Mouse (Mus musculus) cerebellum, postnatal 4 days (tissue): ENCODE results near the gene Olfr215.
"Not testable (repeated sequence)": the region's sequence is repeated elsewhere in the genome, so short reads cannot be mapped to it uniquely, and the experiment has no call there.

Source experiments
- DNase-seq, 2 experiments: peaks; one replicate each; pipeline ENCODE4 v3.0.0; 2022; ENCODE audit warnings: low spot score in 2 of 2, mixed read lengths in 1 of 2

Olfr215 gene

DNA sequence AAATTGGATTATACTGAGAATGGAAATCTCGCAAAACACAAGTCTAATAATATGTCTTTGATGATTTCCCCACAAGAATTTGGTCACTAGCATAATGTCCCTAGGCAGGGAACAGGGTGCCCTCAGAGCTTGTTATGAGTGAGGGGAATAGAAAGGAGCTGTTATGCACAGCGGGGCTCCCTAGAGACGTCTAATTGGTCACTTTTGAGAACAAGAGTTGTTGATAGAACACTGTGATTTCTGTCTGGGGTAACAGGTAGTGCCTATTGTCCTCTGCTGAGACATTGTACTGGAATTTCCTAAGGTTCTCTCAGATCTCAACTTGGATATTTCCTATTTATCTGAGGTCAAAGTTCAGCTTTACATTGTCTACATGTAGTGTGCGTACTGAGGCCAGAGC is at the start of gene Olfr215:
Gene Olfr215 (minus strand): TSS at position 101 of the 400 bp plus-strand sequence.
- DNase-seq: no peak

DNA sequence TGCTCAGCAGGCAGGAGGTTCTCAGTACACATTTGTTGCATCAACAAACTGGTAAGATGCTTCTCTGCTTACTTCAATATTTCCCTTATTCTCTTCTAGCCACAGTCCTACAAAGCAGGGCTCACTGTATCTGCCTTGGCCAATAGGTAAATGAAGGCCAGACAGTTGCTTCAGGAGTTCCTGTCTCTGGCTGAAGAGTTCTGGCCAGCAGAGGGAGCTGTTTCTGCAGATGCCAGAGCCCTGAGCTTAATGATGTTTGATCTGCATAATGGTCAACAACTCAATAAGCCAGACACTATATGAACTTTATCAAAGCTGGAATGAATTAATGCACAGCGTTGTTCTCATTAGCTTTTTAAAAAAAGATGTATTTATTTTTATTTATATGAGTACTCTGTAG is 48.1 kb upstream of the Olfr215 start:
- DNase-seq: peak in 1 of 2 experiments; percentile 75

DNA sequence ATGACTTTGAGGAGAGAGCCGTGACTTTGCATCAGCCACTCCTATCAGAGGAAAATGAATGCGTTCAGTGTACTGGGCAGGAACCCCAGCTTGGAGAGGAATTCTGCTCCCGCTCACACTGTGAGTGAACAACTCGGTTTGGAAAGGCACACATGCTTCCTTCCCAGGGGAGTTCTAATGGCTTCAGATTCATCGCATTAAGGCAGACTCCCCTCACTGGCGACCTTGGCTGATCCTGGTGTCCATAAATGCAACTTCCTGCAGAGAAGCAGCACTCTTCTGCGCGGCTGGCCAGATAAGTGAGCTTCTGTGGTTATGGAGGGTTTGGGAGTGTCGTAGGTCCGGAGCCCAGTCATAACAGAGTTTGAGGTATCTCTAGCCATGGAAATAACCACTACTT is 45.8 kb upstream of the Olfr215 start:
- DNase-seq: no peak

DNA sequence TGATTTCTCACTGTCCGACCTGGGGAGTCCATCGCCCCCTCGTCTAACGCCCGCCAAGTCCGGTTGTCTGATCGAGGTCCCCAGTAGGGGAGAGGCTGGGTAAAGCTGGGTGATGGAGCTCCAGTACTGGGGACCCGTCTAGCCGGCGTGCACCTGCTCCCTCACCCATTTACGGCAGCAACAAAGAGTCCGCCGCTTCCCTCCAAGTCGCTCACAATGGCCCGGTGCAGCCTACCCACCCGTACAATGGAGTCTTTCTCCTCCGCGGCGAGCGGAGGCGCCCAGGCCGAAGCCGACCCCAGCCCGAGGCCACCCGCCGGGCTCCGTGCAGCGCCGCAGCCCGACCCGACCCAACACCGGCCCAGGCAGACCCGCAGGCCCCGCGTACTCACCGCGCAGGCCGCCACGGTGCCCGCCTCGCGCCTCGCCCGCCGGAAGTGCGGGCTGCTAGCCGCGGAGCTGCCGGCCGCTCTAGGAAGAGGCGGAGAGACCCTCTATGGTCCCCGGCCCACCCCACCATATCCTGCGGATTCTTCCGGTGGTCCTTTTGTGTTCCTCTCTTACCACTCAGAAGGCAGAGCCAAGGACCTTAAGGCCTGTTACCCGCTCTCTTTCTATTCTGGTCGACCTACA is 44.7 kb upstream of the Olfr215 start, which contains the start of gene Zfp422:
Gene Zfp422 (minus strand): TSS at position 461 of the 633 bp plus-strand sequence.
- peak; percentile 58 to 80 for DNase-seq

DNA sequence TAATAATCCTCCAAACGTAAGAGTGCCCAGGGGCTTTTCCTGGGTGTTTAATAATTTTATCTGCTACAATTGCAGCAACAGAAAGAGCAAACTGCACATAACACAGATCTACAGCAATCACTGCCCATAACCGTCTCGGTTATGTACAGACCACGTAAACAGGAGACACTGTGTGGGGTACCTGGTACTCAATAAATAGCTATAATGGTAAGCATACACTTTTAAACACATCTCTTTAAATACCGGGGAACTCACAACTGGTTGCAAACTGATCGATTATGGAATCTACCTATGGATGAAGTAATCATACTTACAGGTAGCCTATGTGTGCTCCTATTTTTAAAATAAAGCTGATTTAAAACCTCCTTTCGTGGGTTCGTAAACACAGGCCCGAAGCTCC is 44.1 kb upstream of the Olfr215 start:
- no peak for DNase-seq

DNA sequence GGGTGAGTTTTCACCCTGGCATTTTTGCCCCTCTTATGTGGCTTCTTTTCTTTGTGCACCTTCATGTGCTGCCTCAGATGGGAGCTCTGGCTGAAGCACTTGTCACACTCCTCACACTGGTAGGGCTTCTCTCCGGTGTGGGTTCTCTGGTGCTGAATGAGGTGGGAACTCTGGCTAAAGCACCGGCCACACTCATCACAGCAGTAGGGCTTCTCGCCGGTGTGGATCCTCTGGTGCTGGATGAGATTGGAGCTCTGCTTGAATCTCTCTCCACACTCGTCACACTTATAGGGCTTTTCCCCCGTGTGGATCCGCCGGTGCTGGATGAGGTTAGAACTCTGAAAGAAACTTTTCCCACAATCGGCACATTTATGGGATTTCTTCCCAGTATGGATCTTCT is 42.4 kb upstream of the Olfr215 start:
- not testable (repeated sequence) for DNase-seq

DNA sequence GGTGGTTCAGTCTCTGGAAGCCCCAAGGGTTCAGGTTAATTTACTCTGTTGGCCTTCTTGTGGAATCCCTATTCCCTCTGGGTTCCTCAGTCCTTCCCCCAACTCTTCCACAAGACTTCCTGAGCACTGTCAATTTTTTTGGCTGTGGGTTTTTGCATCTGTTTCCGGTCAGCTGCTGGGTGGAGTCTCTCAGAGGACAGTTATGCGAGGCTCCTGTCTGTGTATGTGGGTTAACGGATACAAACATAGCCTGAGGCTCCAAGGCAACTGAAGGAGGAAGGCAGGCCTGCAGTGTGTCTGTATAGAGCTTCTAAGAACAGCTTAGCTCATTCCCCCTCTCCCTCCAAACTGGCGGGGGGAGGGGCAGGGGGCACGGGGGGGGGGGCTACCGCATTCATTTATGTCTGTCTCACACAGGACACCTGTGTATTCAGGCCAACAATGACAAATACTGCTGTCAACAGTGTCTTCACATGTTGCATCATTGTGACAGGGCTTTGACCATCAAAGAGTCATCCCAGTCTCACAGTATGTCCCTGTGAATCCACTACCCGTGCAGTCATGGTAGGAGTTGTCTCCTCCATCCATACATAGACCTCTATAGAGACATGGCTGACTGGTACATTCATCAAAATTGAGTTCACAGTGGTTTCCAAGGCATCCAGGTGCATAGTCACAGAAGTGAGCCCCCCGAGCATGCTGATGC is 37.5 kb upstream of the Olfr215 start:
- DNase-seq: no peak

DNA sequence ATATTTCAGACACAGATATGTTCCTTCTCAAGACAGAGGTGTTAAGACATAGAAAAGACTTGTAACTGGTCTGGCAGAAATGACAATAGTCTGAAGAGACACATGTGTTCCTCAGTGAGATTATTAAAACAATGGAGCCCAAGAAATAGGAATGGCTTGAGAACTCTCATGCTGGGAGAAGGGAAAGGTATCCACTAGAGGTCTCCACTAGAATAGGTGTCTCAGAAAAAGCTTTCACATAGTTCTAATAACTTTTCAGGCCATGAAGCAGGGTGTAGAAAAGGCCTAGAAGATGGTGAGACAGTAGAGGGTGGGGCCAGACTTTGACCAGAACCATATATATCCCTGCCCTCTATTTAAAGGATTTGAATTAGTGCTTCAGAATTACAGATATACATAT is 34.1 kb upstream of the Olfr215 start:
- no peak for DNase-seq

DNA sequence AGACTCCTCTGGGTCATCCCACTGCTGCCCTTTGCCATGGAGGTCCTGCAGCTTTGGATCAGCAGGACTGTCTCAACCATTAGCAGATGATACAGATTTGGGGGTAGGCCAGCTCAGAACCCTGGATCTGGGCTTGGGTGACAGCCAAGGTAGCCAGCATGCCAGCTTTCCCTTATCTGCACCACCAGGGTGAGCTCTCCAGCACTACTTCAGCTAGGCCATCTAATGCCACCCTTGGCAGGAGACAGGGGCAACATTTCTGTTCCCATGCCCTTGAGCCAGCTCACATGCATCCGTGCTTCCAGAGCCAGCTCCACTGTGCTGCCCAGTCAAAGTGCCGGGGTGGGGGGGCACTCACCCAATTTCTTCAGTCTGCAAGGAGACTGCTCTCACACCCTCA is 31.7 kb upstream of the Olfr215 start:
- DNase-seq: no peak

DNA sequence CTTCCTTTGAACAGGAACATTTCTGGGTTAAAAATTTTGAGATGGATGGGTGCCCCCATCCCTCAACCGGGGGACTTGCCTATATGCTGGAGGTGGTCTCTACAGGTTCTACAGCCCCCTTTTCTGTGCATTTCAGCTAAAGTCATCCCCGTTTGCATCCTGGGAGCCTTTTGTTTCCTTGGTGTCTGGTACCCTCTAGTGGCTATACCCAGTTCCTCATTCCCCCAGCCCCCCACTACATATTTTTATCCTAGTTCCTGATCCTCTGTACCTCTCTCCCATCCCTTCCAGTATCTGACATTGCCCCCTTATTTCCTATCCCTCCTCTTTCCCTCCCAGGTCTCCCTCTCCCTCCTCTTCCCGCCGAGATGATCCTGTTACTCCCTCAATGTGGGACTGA is 23.2 kb upstream of the Olfr215 start:
- no peak for DNase-seq

DNA sequence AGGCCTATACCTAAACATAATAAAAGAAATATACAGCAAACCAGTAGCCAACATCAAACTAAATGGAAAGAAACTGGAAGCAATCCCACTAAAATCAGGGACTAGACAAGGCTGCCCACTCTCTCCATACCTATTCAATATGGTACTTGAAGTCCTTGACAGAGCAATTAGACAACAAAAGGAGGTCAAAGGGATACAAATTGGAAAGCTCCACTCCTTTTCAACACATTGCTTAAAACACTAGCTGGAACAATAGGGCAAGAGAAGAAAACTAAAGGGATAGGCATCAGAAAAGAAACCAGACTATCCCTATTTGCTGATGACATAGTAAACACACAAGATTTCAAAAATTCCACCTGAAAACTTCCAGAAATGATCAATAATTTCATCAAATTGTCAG is 17.0 kb upstream of the Olfr215 start:
- DNase-seq: not testable (repeated sequence)

DNA sequence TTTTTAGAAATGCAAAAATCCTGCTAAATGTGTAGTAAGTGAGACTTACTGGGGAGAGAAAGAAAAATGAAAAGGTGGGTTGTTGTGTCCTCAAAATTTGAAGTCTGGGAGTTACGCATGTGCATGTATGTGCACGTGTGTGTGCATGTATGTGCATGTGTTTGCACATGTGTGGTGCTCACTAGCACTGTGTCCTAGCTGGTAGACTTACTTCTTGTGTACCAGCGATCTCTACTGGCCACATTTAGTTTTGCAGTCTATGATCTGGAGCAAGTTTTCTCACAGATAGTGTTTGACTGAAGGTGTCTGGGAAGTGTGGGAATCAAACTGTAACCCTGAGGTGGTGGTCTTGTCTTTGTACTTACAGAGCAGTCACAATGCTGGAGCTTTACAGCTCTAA is 14.2 kb downstream of the Olfr215 start:
- DNase-seq: peak in 1 of 2 experiments; percentile 42

DNA sequence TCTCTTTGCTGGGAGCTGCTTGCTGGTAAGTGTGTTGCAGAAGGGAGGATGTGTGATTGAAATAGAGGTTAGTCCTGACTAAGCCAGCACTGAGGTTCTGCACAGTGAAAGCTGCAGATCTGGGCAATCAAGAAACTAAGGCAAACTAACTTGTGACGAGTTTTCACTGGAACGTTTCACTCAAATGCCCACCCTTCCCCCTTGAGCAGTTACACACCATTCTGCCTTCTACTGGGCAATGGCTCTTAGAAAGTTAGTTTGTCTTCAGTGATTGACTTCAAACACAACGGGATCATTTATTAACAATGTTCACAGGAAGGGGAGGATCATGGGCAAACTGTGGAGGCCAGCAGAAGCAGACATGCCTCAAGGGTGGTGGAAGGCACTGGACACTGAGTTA is 29.0 kb downstream of the Olfr215 start:
- no peak for DNase-seq

DNA sequence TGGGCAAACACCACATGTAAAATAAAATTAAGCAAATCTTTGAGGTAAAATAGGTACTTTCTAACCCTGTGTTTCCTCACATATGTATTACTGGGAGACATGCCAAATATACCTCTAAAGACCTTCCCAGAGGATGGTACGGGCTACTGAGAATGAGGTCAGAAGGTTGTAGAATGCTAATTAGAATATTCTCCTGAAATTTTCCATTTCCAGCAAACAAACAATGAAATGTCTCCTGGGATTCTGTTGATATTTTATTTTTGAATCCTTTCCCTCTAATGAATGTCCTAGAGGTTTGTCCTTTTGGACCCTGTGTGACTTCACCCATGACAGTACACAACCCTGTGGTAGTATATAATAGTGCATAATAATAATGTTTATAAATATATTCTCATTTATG is 30.1 kb downstream of the Olfr215 start, which contains the start of gene Olfr214:
Gene Olfr214 (plus strand): TSS at position 301 of the 400 bp plus-strand sequence.
- DNase-seq: no peak

DNA sequence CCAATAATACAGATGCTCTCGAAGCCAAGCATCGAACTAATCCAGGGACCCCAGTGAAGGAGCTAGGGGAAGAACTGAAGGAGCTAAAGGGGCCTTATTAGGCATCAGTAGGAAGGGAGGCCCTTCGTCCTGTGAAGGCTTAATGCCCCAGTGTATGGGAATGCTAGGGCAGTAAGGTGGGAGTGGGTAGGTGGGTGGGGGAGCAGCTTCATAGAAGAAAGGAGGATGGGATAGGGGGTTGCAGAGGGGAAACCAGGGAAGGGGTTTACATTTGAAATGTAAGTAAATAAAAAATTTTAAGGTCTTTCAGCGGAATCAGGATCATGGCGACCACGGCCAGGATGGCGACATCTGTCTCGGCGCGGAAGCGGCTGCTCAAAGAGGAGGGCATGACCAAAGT is 33.2 kb downstream of the Olfr215 start, which contains the start of gene Gm5580:
Gene Gm5580 (plus strand): TSS at position 301 of the 400 bp plus-strand sequence.
- not testable (repeated sequence) for DNase-seq

DNA sequence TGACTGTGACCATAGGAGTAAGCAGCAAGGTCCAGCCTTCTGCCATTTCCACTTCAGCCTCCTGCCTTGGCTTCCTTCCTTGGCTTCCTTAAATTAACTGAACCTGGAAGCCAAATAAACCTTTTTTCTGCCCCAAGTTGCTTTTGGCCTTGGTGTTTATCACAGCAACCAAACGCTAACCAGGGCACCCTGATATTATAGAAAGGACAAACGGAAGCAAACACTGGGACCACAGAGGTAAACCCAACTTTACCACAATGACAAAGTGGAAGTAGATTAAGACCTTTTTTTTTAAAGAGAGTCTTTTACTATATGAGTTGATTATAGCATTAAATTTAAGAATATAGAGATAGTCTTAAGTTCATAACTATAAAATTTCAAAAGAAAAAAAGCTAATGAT is 41.5 kb downstream of the Olfr215 start:
- no peak for DNase-seq

DNA sequence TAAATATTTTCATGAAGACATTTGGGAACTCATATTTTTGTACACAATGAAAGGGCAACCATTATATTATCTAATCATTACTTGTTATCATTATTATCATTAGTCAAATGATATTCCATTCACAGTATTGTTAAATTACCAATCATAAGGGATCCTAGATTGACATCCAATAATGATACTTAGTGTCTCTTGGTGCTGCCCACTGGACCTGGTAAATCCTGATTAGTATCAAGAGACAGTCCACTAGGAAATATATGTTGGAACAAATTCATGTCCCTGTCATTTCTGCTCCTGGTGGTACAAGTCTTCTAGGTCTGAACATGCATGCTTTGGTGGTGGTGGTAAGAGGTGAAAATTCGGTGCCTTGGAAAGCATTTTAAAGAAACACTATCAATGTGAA is 45.8 kb downstream of the Olfr215 start, which contains the start of gene Olfr213:
Gene Olfr213 (plus strand): TSS at position 301 of the 400 bp plus-strand sequence.
- no peak for DNase-seq
